Mouse (Mus musculus) mature B cell (primary cell): ENCODE data around the gene Ankrd11.

ENCODE experiments used
- in situ Hi-C: fragments of 300-500 bp; cut with MboI; formaldehyde crosslinking; loops from 2 replicates; pipeline ENCODE4 v1.14.3; 2019

The Ankrd11 gene

GRCm38 (mm10) chr8:122898473-122898872 is 143.6 kb downstream of the Ankrd11 start:
- in situ Hi-C loops, result no loop called here

GRCm38 (mm10) chr8:122898018-122898417 is 144.1 kb downstream of the Ankrd11 start:
- in situ Hi-C loops, result no loop called here

- in situ Hi-C loops, result no loop called here
Measured at GRCm38 (mm10) chr8:122897200-122897599, 144.9 kb downstream of the Ankrd11 start.

- in situ Hi-C loops, result no loop called here
Measured at GRCm38 (mm10) chr8:122896317-122896716, 145.8 kb downstream of the Ankrd11 start.

GRCm38 (mm10) chr8:122893451-122893850 is 148.6 kb downstream of the Ankrd11 start:
- in situ Hi-C loops, result no loop called here

GRCm38 (mm10) chr8:122891440-122891839 is 150.6 kb downstream of the Ankrd11 start:
- in situ Hi-C loops, result no loop called here

- in situ Hi-C loops, result no loop called here
Measured at GRCm38 (mm10) chr8:122883671-122884070, 158.4 kb downstream of the Ankrd11 start.

GRCm38 (mm10) chr8:122880302-122880701 is 161.8 kb downstream of the Ankrd11 start:
- in situ Hi-C loops, result no loop called here

GRCm38 (mm10) chr8:122878231-122878630 is 163.8 kb downstream of the Ankrd11 start:
- in situ Hi-C loops, result no loop called here

- in situ Hi-C loops, result no loop called here
Measured at GRCm38 (mm10) chr8:122875186-122875585, 166.9 kb downstream of the Ankrd11 start.

GRCm38 (mm10) chr8:122873171-122873570 is 168.9 kb downstream of the Ankrd11 start:
- in situ Hi-C loops, result no loop called here

- in situ Hi-C loops, result no loop called here
Measured at GRCm38 (mm10) chr8:122871663-122872062, 170.4 kb downstream of the Ankrd11 start.

- in situ Hi-C loops, result no loop called here
Measured at GRCm38 (mm10) chr8:122870377-122870863, 171.7 kb downstream of the Ankrd11 start.

GRCm38 (mm10) chr8:122867982-122868381 is 174.1 kb downstream of the Ankrd11 start:
- in situ Hi-C loops, result no loop called here

- in situ Hi-C loops, result no loop called here
Measured at GRCm38 (mm10) chr8:122866231-122866630, 175.8 kb downstream of the Ankrd11 start.

- in situ Hi-C loops, result no loop called here
Measured at GRCm38 (mm10) chr8:122865441-122865840, 176.6 kb downstream of the Ankrd11 start.

GRCm38 (mm10) chr8:122864719-122865129 is 177.4 kb downstream of the Ankrd11 start:
- in situ Hi-C loops, result no loop called here

GRCm38 (mm10) chr8:122859843-122860242 is 182.2 kb downstream of the Ankrd11 start:
- in situ Hi-C loops, result no loop called here

- in situ Hi-C loops, result no loop called here
Measured at GRCm38 (mm10) chr8:122856288-122856687, 185.8 kb downstream of the Ankrd11 start.

- in situ Hi-C loops, result no loop called here
Measured at GRCm38 (mm10) chr8:122855123-122855522, 187.0 kb downstream of the Ankrd11 start.

- in situ Hi-C loops, result no loop called here
Measured at GRCm38 (mm10) chr8:122854388-122854787, 187.7 kb downstream of the Ankrd11 start.

- in situ Hi-C loops, result no loop called here
Measured at GRCm38 (mm10) chr8:122853340-122853771, 188.7 kb downstream of the Ankrd11 start.

GRCm38 (mm10) chr8:122852546-122852905 is 189.6 kb downstream of the Ankrd11 start:
- in situ Hi-C loops, result no loop called here
